Mouse (Mus musculus) kidney, adult 2 months (tissue): ENCODE results near the gene Chmp6. TPM values are rescaled to one million over a fixed set of nuclear protein-coding genes. Genes with fewer than 3 reads are reported as not detected.
A peak's percentile ranks its signal among the peaks of the same experiment; 100 is the strongest.

Experiments
- DNase-seq: peaks from one replicate; pipeline ENCODE4 v3.0.0; 2021
- H3K27ac ChIP-seq: fragments of 200-500 bp; 2 replicates; pipeline ENCODE4 v1.5.1; 2012; ENCODE audit warnings: low read depth, low read length, control low read depth, inconsistent platforms; ENCODE audit not compliant: insufficient read depth
- H3K27me3 ChIP-seq: fragments of 200-500 bp; replicated peaks from 2 replicates; pipeline ENCODE4 v1.6.1; 2012; ENCODE audit warnings: mild to moderate bottlenecking, moderate library complexity, low read length, inconsistent platforms; ENCODE audit not compliant: control insufficient read depth, insufficient read depth
- H3K36me3 ChIP-seq: fragments of 200-500 bp; 2 replicates; pipeline ENCODE4 v1.6.1; 2012; ENCODE audit warnings: mild to moderate bottlenecking, moderate library complexity, low read length, inconsistent platforms; ENCODE audit not compliant: control insufficient read depth, insufficient read depth
- H3K4me1 ChIP-seq: fragments of 200-500 bp; 2 replicates; pipeline ENCODE4 v1.6.1; 2011; ENCODE audit warnings: low read length; ENCODE audit not compliant: control insufficient read depth, insufficient read depth
- H3K4me3 ChIP-seq: fragments of 200-500 bp; 2 replicates; pipeline ENCODE4 v1.5.1; 2011; ENCODE audit warnings: mild to moderate bottlenecking, low read depth, low read length, control low read depth; ENCODE audit not compliant: insufficient read depth
- CTCF ChIP-seq: fragments of 200-500 bp; conservative IDR thresholded peaks from 2 replicates; pipeline ENCODE4 v1.5.1; 2011; ENCODE audit warnings: low read depth, mild to moderate bottlenecking, control low read depth, low read length, moderate library complexity, mixed read lengths; ENCODE audit not compliant: insufficient read depth, insufficient read length
- POLR2A ChIP-seq: fragments of 200-500 bp; IDR thresholded peaks from one replicate; pipeline ENCODE4 v1.6.1; 2011; ENCODE audit warnings: low read depth, low read length, control low read depth
- WGBS: fragments of 180-500 bp; shearing (Covaris S2); methylation state at CpG from one replicate; pipeline ENCODE4 v1.1.7; 2018; 5-methylcytosine and 5-hydroxymethylcytosine counted together
- polyA plus RNA-seq: library from polyadenylated mRNA; depleted of rRNA; stranded (reverse); fragments of >200 nt; gene quantifications from 2 replicates; pipeline ENCODE4 v1.2.3, GENCODE M21; 2012

Gene Chmp6
- polyA plus RNA-seq, 1 experiment: 97.2 TPM

DNA sequence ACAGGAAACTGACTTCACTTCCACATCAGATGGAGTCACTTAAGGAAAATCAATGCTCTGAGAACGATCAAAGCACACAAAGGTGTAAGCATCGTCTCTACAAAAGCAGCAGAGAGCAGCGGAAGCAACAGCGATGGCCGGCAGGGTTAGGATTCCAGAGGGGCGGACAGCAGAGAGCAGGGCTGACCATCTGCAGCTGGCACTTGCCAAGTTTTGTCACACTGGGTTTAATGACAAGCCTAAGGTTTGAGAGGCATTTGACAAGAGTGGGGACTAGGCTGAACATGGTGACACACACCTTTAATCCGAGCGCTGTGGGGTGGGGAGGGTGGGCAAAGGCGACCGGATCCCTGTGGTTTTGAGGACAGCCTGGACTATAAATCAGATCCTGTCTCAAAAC lies 18.6 kb downstream of the Chmp6 start:
- 23% methylated on average over 10 of the region's 10 CpGs for WGBS
- H3K27ac ChIP-seq: no peak overlapping the region

DNA sequence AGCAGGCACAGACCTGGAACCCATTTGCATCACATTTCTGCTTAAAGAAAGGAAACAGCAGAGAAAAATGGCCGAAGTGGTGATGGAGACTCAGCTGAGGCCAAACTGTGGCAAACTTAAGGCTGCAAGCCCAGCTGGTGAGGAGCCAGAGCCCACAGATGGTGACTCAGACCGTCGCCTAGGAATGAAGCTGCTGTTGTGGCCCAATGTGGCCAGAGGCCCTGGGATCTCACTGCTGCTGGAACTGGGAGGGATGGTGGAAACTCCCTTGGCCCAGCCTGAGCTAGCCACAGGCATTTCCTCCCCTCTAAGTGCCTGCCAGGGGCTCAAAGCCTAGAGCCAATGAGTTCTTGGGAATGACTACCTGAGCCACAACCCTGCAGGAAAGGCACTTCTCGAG lies 19.9 kb downstream of the Chmp6 start:
- 64% methylated on average over 4 of the region's 4 CpGs for WGBS
- Histone ChIP-seq H3K4me3 (no peak overlapping the region), H3K36me3 (no peaks in the 10 kb centered on the region), H3K27me3 (no peaks in the 10 kb centered on the region), H3K4me1 (peaks cover 21% of the 10 kb centered on the region), H3K27ac (no peak overlapping the region)
- TF ChIP-seq POLR2A (no peak), CTCF (no peak)
- no peak for DNase-seq

More for the DNA sequence above, 18.6 kb downstream of the Chmp6 start:
- peaks cover 13% of the 10 kb centered on the region for H3K4me1 ChIP-seq
- no peak for DNase-seq
- H3K36me3 ChIP-seq: no peaks in the 10 kb centered on the region
- TF ChIP-seq CTCF: no peak
- no peak overlapping the region for H3K4me3 ChIP-seq
- no peaks in the 10 kb centered on the region for H3K27me3 ChIP-seq

DNA sequence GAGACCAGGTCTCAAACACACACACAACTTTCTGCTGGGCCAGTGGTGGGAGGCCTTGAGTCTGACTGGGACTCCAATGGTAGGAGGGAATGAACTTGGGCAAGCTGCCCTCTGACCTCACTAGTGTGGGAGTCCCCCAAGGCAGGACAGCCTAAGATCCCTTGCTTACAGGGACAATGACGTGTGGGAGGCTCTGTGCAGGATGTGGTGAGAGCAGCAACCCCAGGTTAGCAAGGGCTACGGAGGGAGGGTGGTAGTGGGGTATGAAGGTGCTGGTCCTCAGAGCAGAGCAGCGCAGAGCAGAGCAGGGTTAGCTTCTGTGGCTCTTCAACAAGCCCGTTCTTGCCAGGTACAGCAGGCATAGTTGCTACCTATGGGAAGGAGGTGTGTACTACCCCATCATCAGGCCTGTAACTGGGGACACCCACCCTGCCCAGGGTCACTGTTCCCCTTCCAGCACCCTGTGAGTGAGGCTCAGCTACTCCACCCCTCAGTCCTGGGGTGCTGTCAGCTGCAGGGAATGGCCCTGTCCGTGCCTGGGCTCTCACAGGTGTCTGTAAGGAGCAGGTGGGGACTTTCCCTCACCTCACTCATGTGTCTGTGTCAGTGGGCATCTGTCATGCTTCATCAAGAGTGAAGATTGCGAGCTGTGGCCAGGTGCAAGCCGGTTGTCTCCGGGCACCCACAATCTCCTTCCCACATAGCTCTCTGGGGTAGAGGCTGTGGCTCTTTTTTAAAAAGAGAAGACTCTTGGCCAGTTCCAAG lies 20.8 kb downstream of the Chmp6 start:
- 64% methylated on average over 8 of the region's 8 CpGs for WGBS
- H3K4me3 ChIP-seq: no peak overlapping the region
- H3K36me3 ChIP-seq: no peaks in the 10 kb centered on the region
- TF ChIP-seq POLR2A: no peak
- TF ChIP-seq CTCF: no peak
- peaks cover 26% of the 10 kb centered on the region for H3K4me1 ChIP-seq
- no peaks in the 10 kb centered on the region for H3K27me3 ChIP-seq
- no peak for DNase-seq
- no peak overlapping the region for H3K27ac ChIP-seq

- TF ChIP-seq POLR2A (no peak), CTCF (no peak)
These were observed 21.5 kb downstream of the Chmp6 start for GRCm38 (mm10) chr11:119934773-119935172.

DNA sequence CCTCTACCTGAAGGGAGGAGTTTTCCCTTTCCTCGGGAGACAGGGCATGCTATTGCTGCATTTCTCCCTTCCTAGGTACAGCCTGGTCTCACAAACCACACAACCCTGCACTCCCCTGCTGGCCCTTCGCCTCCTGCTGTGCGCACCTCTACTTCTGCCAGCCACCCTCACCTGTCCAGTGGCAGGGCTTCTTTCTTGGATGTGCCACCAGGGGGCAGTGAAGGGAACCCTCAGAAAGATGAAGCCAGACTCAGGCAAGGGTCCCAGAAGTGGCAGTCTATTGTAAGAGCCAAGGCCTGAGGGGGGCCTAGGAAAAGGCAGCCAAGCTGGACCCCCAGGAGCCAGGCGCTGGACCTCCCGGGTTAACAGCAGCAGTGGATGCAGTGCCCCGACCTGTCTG lies 22.2 kb downstream of the Chmp6 start:
- Histone ChIP-seq H3K27me3 (no peaks in the 10 kb centered on the region), H3K4me1 (peaks cover 34% of the 10 kb centered on the region), H3K36me3 (no peaks in the 10 kb centered on the region), H3K4me3 (no peak overlapping the region), H3K27ac (no peak overlapping the region)
- peak; percentile 86 for DNase-seq
- TF ChIP-seq POLR2A (no peak), CTCF (peak; percentile 77)
- 41% methylated on average over 6 of the region's 6 CpGs for WGBS

More at GRCm38 (mm10) chr11:119934773-119935172, 21.5 kb downstream of the Chmp6 start:
- H3K27me3 ChIP-seq: no peaks in the 10 kb centered on the region
- no peak for DNase-seq
- H3K36me3 ChIP-seq: no peaks in the 10 kb centered on the region
- peaks cover 33% of the 10 kb centered on the region for H3K4me1 ChIP-seq
- no peak overlapping the region for H3K4me3 ChIP-seq
- no peak overlapping the region for H3K27ac ChIP-seq
- WGBS: 84% methylated on average over 8 of the region's 8 CpGs

DNA sequence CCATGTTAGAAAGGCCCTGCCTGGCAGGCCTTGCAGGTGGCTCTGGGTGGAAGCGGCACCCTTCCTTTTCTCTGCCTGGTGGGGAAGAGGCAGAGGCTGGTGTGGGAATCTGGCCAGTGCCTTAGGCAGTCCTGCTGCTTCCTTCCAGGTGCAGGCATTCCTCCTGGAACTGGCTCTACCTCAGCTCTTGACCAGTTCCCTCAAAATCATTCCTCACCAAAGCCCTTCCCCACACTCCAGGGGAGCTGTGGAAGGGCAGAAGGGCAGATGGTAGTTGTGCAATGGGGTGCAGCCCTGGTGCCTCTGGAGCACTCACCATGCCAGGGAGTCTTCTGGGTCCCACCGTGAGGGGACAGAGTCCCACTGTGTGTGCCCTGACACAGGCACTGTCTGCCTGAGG lies 23.2 kb downstream of the Chmp6 start:
- peak; percentile 55 for DNase-seq
- Histone ChIP-seq H3K27ac (peak overlapping the region; percentile 98), H3K36me3 (no peaks in the 10 kb centered on the region), H3K4me3 (no peak overlapping the region), H3K27me3 (no peaks in the 10 kb centered on the region), H3K4me1 (peaks cover 43% of the 10 kb centered on the region)
- 39% methylated on average over 2 of the region's 2 CpGs for WGBS
- TF ChIP-seq CTCF (no peak), POLR2A (no peak)

DNA sequence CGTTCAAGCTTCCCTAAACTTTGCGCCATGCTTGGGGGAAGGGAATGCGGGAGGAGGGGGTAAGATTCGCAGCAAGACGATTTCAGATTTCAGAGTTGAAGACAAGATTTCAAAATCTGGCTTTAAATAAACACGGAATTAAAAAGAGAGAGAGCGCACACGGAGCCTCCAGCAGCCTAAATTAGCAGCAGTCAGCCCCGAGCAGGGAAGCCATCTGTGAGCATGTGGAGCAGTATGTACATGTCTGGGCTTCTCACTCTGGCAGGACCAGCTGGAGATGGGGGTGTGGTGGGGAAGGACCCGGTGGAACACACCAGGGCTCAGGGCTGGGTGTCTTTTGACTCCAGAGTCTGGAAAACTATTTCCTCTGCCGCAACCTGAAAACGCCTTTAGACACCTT lies 24.0 kb downstream of the Chmp6 start:
- peak overlapping the region; percentile 98 for H3K27ac ChIP-seq

More for the DNA sequence above, 24.0 kb downstream of the Chmp6 start:
- H3K4me1 ChIP-seq: peaks cover 45% of the 10 kb centered on the region
- no peak overlapping the region for H3K4me3 ChIP-seq
- TF ChIP-seq CTCF (no peak), POLR2A (no peak)
- no peak for DNase-seq
- 55% methylated on average over 12 of the region's 12 CpGs for WGBS
- no peaks in the 10 kb centered on the region for H3K36me3 ChIP-seq
- no peaks in the 10 kb centered on the region for H3K27me3 ChIP-seq
